Mouse (Mus musculus) liver, postnatal 0 days (tissue): ENCODE measurements around the gene Wfdc11.

Experiments
- CTCF ChIP-seq: sonication (generic); IDR thresholded peaks from 2 replicates; pipeline ENCODE4 v1.5.1; 2016; ENCODE audit warnings: antibody characterized with exemption, low read depth
- EP300 ChIP-seq: IDR thresholded peaks from 2 replicates; pipeline ENCODE4 v1.6.1; 2016; ENCODE audit warnings: antibody characterized with exemption, low read depth, mild to moderate bottlenecking

- no peak for TF ChIP-seq CTCF
- TF ChIP-seq EP300 = no peak
These were observed 58.5 kb downstream of the Wfdc11 start for GRCm38 (mm10) chr2:164615386-164615785.
